ENCODE assay signal across 18 mouse cellular contexts in the genomic region with DNA sequence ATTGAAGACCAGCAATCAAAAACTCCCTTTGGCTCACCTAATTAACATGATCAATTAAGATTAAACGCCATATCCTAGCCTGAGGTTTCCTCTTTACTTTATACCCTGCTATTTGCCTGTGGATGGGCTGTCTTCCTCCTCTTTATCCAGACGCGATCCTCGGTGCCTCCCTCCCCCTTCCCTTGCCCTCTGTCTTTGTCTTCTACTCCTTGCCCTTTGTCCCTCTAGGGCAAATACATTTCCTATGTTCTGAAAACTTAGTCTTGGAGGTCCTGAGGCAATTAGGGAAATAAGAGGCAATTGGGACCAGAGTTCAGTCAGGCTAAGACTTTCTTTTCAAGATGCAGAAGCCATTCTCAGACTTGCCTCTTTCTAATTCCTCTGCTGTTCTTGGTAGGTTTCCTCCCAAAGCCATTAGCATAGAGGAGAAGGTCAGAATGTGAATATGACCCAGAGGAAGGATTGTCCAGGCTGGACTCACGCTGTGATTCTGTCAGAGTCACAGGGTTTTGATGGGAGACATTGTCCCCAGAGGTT.
"Had no signal": no experiment of that assay in that cellular context is flagged by ENCODE, and none has a peak within 500 bp of the region (broad histone marks: within the 10 kb centered on the region; RNA-seq: fewer than 3 reads in every experiment).

No protein-coding gene starts in this region.

- DNase-seq: liver, postnatal 0 days; lung, adult 2 months; lung, postnatal 14 days; lung, postnatal 36 days; retina, postnatal 1 day; right cerebral cortex, adult 18-20 months; right cerebral cortex, postnatal 25 days; right cerebral cortex, postnatal 4 days; spleen, adult 18-20 months; thymus, adult 18-20 months; thymus, postnatal 14 days; thymus, postnatal 36 days had no signal

- H3K4me3 ChIP-seq: liver, embryonic 15.5 days; lung, embryonic 15.5 days; megakaryocyte, embryonic 14.5 days; midbrain, embryonic 13.5 days; midbrain, embryonic 15.5 days; neural tube, embryonic 12.5 days had no signal

- H3K27ac ChIP-seq: liver, embryonic 15.5 days; lung, embryonic 15.5 days; midbrain, embryonic 13.5 days; midbrain, embryonic 15.5 days; neural tube, embryonic 12.5 days had no signal

- H3K9me3 ChIP-seq: liver, embryonic 15.5 days; lung, embryonic 15.5 days; midbrain, embryonic 15.5 days; neural tube, embryonic 12.5 days had no signal

- H3K4me1 ChIP-seq: liver, embryonic 15.5 days; lung, embryonic 15.5 days; megakaryocyte, embryonic 14.5 days; midbrain, embryonic 13.5 days; midbrain, embryonic 15.5 days had no signal

- H3K27me3 ChIP-seq: liver, embryonic 15.5 days; lung, embryonic 15.5 days; megakaryocyte, embryonic 14.5 days; midbrain, embryonic 13.5 days; midbrain, embryonic 15.5 days; neural tube, embryonic 12.5 days had no signal

- H3K36me3 ChIP-seq: liver, embryonic 15.5 days; lung, embryonic 15.5 days; midbrain, embryonic 13.5 days; midbrain, embryonic 15.5 days; neural tube, embryonic 12.5 days had no signal
